Mouse (Mus musculus): Measurements from ENCODE around the gene Igfn1. TPM values are rescaled to one million over a fixed set of nuclear protein-coding genes. Genes with fewer than 3 reads are reported as not detected.

Gene Igfn1
- polyA plus RNA-seq (2017; shearing (Covaris generic)) = not detected

GRCm38 (mm10) chr1:136006292-136006748, at the start of gene Igfn1:
Gene Igfn1 (minus strand): TSS chr1:136006342.

GRCm38 (mm10) chr1:136052547-136052946, 46.4 kb upstream of the Igfn1 start, which contains the start of gene Cacna1s:
Gene Cacna1s (plus strand): TSS chr1:136052750.

DNA sequence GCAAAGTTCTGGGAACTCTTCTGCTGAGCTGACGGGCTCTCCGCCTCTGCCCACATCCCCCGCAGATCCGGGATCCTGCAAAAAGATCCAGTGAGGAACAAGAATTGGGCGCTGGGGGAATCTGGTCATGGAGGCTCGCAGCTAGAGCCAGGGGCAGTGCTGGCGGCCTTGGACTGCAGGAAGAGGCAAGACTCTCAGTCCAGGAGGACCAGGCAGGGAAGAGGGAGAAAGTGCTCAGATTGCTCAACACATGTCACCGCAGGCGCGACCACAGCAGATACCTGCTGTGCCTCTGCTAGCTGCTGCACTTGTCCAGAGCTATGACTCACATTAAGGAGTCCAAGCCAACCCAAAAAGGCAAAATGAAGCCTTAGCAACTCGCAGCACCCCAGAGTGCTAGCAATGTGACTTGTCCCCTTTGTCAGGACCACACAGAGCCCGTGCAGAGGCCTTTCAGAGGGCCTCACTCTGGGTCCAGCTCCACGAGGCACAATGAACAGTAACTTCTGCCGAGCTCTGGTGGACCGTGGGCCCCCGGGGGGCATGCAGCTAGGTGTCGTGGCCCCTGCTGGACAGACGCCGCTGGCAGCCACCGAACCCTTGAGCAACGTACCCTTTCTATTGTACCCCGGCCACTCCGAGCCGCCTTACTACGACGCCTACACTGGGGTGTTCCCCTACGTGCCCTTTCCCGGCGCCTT, 44.3 kb upstream of the Igfn1 start, which contains the start of gene Ascl5:
TSS of gene Ascl5 (plus strand) at position 493 of the 701 bp plus-strand sequence.

DNA sequence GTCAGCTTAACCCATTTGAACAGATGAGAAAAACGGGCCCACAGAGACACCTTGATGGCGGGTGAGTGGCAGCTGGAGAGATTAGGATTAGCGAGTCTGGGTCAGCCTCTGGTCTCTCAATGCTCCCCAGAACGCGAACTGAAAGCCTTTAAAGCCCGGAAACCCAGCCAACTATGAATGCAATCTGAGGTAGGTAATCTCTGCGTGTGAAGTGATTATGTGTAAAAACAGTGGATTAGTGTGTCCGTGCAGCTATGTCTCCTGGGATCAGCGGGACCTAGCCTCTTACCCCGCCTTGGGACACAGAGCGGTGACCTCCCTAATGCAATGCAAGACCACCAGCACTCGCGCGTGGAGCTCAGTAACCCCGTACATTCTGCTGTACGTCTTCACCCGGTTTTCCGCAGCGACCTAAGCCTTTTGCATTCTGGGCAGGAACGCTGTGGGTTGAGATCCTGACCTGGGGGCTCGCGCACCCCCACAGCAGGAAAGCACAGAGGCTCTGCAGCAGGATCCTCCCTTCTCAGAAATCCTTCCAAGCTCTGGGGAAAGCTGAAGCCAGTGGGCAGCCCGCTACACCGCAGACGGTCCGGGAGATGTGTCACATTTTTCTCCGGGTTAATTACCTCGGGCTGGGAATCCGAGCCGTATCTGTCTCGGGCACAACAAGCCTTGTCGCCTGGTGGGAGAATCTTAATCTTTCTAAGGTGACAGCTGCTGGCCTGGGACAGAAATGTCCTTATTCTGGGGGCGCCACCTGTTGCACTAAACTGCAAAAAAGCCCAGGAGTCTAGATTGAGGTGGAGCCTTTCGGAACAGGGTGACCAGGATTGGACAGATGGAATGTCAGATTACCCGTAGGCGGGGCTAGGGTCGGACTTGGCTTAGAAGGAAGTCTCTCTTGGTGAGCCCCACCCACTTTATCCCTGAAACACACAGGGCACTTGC, 1.3 kb upstream of the Igfn1 start, which contains the start of gene Tmem9:
TSS of gene Tmem9 (plus strand) at position 940 of the 948 bp plus-strand sequence.

GRCm38 (mm10) chr1:135918644-135919407, 87.3 kb downstream of the Igfn1 start, which contains the start of gene Pkp1:
Gene Pkp1 (minus strand): TSS chr1:135919207.

Other genes with a start within 250 kb of the Igfn1 start
- 10.4 TPM for gene Phlda3, start 240.2 kb downstream of the Igfn1 start, polyA plus RNA-seq (2017; shearing (Covaris generic))
- 0.43 TPM for gene Tnni1, start 226.9 kb downstream of the Igfn1 start, polyA plus RNA-seq (2017; shearing (Covaris generic))
- 44.1 TPM for gene Lad1, start 187.7 kb downstream of the Igfn1 start, polyA plus RNA-seq (2017; shearing (Covaris generic))
- 2.2 TPM for gene Tnnt2, start 170.0 kb downstream of the Igfn1 start, polyA plus RNA-seq (2017; shearing (Covaris generic))
- not detected for gene Pkp1, start 87.1 kb downstream of the Igfn1 start, polyA plus RNA-seq (2017; shearing (Covaris generic))
- gene Tmem9, start 1.8 kb upstream of the Igfn1 start, polyA plus RNA-seq (2017; shearing (Covaris generic)) = 45.7 TPM
- not detected for gene Ascl5, start 44.5 kb upstream of the Igfn1 start, polyA plus RNA-seq (2017; shearing (Covaris generic))
- 1.7 TPM for gene Cacna1s, start 46.4 kb upstream of the Igfn1 start, polyA plus RNA-seq (2017; shearing (Covaris generic))
- 62.5 TPM for gene Kif21b, start 125.0 kb upstream of the Igfn1 start, polyA plus RNA-seq (2017; shearing (Covaris generic))
- not detected for gene Mroh3, start 206.5 kb upstream of the Igfn1 start, polyA plus RNA-seq (2017; shearing (Covaris generic))
- not detected for gene Inava, start 227.9 kb upstream of the Igfn1 start, polyA plus RNA-seq (2017; shearing (Covaris generic))